Mouse (Mus musculus) splenic B cell, adult 2 months (primary cell): ENCODE data around the gene Prmt3.

Experiments
- DNase-seq: peaks from one replicate; pipeline ENCODE4 v3.0.0-alpha.2; 2011; ENCODE audit warnings: low read depth, low spot score
- H3K27me3 ChIP-seq: 2 replicates; pipeline ENCODE4 v1.6.1; 2012; ENCODE audit warnings: mild to moderate bottlenecking, low read length, moderate library complexity, mixed read lengths; ENCODE audit not compliant: control insufficient read depth, poor library complexity, insufficient read depth, severe bottlenecking
- H3K36me3 ChIP-seq: 2 replicates; pipeline ENCODE4 v1.6.1; 2012; ENCODE audit warnings: mild to moderate bottlenecking, low read length, moderate library complexity, mixed read lengths; ENCODE audit not compliant: control insufficient read depth, poor library complexity, insufficient read depth, severe bottlenecking

Prmt3 gene

DNA sequence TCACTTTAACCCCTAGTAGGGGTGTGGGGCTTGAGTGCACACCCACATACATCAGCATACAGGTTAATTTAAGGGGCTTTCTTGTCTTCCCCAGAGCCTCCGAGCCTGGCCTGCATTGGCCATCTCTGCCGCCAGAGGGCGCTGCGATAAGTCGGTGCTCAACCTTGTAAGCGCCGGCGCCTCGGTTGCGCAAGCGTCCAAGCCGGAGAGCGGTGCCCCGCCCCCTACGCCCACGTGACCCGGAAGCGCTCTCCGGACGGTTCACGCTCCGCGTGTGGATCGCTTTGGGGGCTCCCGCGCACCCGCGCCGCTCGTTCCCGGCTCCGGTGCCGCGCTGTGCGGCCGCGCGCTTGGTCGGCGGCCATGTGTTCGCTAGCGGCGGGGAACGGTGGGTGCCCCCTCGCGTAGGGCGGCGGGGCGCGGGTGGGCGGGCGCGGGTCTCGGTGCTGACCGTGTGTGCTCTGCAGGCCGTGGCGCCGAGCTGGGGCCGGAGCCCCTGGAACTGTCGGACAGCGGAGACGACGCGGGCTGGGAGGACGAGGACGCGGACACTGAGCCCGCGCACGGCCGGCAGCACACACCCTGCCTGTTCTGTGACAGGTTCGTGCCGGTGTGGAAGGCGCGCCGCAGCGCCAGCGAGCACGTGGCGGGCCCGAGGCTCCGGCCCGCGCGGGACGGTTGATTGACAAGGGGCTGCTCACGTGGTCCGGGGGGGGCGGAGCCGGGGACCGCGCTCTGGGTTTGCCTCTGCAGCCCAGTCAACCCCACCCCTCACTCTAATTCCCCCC is at the start of gene Prmt3:
Prmt3 (plus strand) TSS at position 233 of the 788 bp plus-strand sequence.
- Histone ChIP-seq H3K36me3 (peaks cover 2% of the 10 kb centered on the region), H3K27me3 (no peaks in the 10 kb centered on the region)
- DNase-seq = peak; percentile 99

DNA sequence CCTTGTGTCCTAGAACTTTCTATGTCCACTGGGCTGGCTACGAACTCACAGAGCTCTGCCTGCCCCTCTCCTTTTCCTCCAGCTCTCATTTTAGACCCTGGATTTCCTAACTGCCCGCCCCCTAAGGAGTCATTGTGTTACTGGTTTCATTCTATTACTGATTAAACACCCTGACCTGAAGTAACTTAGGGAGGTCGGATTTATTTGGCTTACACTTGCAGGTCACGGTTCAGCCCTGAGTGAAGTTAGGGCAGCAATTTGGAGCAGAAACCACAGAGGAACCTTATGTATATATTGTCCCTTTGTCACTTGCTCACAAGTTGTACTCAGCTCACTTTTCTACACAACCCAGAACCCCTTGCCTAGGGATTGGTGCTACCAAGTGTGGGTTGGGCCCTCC is 43.8 kb upstream of the Prmt3 start:
- DNase-seq = no peak
- no peaks in the 10 kb centered on the region for H3K36me3 ChIP-seq
- H3K27me3 ChIP-seq = no peaks in the 10 kb centered on the region

DNA sequence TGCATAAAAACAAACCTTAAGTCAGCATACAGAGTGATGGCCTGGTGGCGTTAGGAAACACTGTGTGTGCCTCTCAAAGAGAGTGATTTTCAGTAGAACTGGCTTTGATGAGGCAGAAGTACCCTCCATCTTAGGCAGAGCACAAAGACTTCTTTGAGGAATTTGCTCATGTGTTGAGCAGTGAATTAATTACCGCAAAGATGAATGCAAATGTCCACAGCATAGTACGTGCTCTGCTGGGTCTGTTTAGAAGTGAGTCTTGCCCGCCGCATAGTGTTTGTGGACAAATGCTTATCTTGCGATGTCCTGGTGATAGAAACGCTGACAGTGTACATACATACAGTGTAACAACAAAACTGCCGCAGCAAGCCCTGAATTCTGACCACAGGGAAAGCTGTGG is 38.7 kb upstream of the Prmt3 start:
- no peak for DNase-seq
- H3K27me3 ChIP-seq = no peaks in the 10 kb centered on the region
- H3K36me3 ChIP-seq = no peaks in the 10 kb centered on the region

DNA sequence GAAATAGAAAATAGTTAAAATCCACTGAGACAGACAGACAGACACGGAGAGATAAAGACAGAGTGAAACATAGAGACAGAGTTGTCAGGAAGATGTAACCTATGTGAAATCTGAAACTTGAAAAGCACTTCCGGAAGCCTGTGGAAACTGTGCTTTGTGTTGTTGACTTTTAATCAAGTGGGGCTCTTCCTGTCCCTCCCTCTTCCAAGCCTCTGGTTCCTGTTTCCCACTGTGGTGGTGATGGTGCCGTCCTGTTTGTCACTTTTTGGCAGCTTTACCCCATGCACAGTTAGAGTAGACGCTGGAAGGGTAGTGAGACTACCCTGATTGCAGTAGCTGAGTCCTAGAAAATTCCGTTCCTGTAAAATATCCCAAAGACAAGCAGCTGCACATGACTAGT is 36.7 kb upstream of the Prmt3 start:
- Histone ChIP-seq H3K36me3 (no peaks in the 10 kb centered on the region), H3K27me3 (no peaks in the 10 kb centered on the region)
- DNase-seq = no peak

DNA sequence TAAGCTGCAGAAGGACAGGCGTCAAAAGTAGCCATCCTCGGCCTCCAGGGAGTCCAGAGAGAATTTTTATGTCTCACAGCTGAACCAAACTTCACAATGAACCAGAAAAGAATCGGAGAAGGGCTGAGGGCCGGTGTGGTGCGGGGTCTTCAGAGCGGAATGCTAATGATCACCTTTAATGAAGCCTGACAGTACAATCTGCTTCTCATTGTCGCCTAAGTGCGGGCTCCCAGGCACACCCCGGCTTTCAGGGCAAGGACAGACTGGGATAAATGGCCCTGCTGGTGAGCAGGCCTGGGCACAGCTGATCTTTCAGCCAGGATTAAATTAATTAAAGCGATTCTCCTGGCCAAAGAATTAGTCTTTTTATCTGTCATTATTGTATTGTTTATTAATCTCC is 36.2 kb upstream of the Prmt3 start:
- H3K36me3 ChIP-seq = no peaks in the 10 kb centered on the region
- H3K27me3 ChIP-seq = no peaks in the 10 kb centered on the region
- no peak for DNase-seq

DNA sequence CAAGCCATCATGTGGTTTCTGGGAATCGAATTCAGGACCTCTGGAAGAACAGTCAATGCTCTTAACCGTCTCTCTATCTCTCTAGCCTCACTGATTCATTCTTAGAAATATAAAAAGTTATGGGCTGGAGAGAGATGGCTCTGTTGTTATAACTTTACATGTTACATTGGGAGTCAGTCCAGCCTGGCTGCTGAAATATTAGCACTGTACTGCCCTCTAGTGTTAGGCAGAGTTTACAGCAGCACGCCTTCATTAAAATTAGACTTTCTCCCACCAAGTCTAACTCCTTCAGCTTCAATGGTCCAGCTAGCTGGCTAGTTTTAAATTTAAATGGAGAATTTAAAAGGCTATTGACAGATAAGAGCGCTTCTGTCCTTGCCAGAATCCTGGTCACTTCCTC is 27.0 kb upstream of the Prmt3 start:
- Histone ChIP-seq H3K36me3 (no peaks in the 10 kb centered on the region), H3K27me3 (no peaks in the 10 kb centered on the region)
- DNase-seq = peak; percentile 63

DNA sequence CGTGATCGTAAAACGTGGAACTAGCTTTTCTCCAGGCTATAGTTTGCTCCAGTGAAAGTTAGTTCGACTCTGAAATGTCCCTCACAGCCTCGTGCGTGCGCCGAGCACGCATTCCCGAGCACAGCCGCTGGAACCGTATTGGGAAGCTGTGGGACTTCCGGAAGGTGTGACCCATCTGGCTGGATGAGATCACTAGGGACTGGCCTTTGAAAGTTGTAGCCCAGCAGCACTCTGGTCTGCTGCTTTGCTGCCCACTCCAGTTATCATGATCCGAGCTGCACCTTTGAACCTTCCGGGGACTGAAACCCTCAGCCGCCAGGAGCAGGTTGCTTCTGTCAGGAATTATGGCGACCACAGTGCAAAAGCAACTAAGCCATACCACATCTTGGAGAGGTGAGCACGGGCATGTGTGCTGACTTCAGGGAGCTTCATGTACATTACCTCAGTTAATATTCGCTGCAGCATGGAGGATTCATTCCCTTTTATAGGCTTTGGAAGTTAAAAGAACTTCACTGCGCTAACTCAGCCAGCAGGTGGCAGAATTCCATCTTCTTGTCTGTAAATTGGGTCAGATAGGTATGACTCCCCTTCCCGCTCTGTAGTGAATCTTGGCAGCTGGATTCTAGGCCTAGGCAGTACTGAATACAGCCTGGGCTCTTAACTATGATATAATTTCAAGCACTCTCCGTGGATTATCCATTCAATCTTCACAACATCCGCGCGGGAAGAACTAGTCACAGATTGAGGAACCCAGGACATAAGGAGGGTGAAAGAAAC is 25.2 kb upstream of the Prmt3 start:
- H3K27me3 ChIP-seq = no peaks in the 10 kb centered on the region
- H3K36me3 ChIP-seq = no peaks in the 10 kb centered on the region
- DNase-seq = peak; percentile 69

DNA sequence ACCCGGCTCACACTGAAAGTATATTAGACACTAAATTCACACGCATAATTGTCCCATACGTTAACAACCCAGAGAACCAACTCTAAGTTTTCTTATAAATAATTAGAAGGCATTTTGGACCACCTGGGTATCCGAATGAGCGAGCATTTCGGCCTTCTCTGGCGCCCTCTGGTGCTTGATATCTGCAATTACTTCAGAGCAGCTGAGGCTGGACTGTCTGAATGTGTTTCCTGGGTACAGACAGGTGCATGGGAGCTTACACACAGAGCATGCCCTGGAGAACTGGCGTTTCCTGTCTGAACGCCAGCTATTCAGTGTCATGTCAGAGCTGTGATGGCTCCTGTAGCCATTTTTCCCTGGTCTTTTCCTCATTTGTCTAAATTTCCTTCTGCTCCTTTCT is 23.4 kb upstream of the Prmt3 start:
- H3K27me3 ChIP-seq = no peaks in the 10 kb centered on the region
- DNase-seq = peak; percentile 78
- no peaks in the 10 kb centered on the region for H3K36me3 ChIP-seq

DNA sequence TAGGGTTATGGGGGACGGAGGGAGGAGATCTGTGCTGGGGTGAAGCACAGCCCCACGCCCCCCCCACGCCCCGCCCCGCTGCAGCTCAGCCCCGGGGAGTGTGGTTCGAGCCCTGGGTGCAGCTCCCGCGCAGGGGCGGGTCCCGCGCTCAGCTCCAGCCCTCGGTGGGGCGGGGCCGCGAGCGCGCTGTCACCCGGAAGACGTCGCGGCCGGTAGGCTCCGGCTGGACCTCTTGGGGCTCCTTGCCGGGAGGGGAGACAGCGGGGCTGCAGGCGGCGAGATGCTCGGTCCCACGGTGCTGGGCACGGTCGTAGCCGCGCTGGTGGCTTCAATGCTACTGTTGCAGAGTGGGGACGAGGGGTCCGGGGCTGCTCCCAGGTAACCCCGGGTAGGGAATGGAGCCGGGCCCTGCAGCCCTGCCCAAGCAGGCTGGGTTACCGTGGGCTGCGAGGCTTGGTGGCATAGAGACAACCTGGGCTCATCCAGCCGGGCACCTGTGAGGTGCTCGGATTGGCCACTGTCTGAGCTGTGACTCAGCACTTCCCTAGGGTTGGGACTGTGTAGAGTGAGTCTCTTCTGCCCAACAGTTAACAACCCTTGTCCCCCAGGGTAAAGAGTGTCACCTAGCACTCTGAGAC is 19.1 kb upstream of the Prmt3 start, which contains the start of gene Htatip2:
Htatip2 (plus strand) TSS at position 182 of the 638 bp plus-strand sequence.
- peak; percentile 70 for DNase-seq

DNA sequence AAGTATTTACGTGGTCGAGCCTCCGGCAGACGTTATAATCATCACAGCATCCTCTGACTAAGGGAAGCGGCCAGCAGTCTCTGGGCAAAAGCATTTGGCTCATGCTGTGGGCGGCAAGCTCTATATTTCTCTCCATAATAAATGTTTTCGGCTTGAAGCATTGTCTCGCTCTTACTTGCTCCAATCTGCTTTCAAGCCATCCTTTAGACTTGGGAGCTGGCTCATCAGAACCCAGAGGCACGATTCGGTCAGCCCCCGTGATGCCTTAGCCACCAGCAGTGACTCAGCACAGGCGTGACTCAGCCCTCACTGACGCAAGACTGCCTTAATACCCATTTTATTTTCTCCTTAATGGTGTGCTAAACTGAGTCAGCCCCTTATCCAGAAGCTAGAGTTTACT is 15.5 kb upstream of the Prmt3 start:
- Histone ChIP-seq H3K36me3 (no peaks in the 10 kb centered on the region; the same call in 1 of the 2 replicates), H3K27me3 (no peaks in the 10 kb centered on the region)
- DNase-seq = no peak

More for the DNA sequence above, 19.1 kb upstream of the Prmt3 start, which contains the start of gene Htatip2:
- no peaks in the 10 kb centered on the region for H3K36me3 ChIP-seq
- H3K27me3 ChIP-seq = no peaks in the 10 kb centered on the region

DNA sequence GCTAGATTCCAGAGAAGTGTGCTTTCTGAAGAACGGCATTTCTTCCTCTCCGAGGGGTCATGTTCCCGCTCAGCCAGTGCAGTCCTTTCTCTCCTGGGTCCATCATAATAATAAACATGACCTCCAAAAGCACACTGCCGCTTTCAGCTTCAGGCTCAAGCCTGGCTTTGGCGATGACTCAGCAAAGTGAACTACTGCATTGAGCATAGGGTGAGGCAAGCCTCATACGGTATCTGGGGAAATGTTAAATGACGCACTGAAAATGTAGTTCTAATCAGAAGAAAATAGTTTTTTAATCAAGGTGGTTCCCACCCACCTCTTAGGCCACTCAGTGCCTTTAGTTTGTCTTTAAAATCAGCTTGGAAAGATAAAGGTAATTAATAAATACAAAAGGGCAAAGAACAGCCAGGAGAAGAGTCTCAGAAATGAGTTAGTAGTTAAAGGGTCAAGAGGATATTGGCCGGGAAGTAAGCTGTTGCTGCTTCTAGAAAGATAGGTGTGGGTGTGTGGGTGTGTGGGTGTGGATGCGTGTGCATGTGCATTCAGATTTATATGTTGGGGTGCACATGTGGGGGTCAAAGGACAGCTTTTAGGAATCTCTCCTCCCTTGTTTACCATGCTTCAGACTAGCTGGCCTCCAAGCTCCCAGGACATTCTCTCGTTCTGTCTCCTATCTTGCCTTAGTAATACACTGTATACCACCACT is 14.0 kb upstream of the Prmt3 start:
- Histone ChIP-seq H3K27me3 (no peaks in the 10 kb centered on the region), H3K36me3 (no peaks in the 10 kb centered on the region; the same call in 1 of the 2 replicates)
- no peak for DNase-seq

DNA sequence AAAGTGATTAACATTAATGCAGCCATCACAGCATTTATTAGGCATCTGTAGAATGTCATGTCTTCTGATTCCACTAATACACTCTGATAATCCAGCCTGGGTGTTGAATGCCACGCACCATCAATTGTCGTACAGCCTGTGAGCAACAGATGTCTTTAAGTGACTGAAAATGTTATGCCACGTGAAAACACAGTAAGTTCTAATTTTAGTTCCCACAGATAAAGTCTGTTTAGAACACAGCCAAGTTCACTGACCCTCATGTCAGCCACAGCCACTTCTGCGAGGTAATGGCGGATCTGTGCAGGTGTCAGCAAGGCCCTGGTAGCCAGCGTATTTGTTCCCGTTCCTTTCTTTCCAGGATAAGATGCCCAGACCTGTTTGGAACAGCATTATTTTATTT is 12.0 kb upstream of the Prmt3 start:
- no peak for DNase-seq
- peaks cover 4% of the 10 kb centered on the region; the same call in 1 of the 2 replicates for H3K36me3 ChIP-seq
- no peaks in the 10 kb centered on the region for H3K27me3 ChIP-seq

DNA sequence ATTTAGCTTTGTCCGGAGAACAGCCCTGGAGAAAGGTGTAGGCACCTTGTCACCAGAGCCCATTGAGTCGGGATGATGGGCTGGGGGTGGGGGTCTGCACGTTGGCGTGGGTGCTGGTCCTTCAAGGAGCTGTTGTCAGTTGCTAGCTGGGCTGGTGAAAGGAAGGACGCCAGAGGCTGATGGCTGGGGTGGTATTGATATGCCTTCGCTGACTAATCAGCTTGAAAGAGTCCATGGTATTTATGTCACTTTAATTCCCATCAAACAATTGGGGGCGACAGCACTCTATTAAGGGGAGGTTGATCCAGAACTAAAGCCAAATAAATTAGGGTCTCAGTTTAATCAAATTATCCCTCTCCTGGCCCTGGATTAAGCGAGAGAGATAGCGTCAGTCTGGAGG is 9.6 kb upstream of the Prmt3 start:
- DNase-seq = no peak
- Histone ChIP-seq H3K27me3 (no peaks in the 10 kb centered on the region), H3K36me3 (peaks cover 6% of the 10 kb centered on the region)

DNA sequence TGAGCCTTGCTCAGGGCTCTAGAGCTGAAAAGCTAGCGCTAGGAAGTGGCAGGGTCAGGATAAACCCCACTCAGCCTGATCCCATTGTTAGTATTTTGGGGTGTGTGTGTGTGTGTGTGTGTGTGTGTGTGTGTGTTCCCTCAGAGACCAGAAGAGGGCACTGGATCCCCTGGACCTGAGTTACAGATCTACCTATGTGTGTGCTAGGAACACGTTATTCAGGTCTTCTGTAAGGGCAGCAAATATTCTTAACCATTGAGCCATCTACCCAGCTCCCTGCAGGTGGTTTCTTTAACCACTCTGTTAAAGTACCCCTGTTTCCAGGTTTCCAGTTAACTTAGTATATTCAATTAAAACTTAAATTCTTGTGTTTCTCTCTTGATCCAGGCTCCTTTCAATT is 3.8 kb upstream of the Prmt3 start:
- DNase-seq = no peak
- no peaks in the 10 kb centered on the region for H3K27me3 ChIP-seq
- peaks cover 8% of the 10 kb centered on the region for H3K36me3 ChIP-seq
